Mouse (Mus musculus): Measurements from ENCODE around the gene Tenm4.

Tenm4 gene

GRCm38 (mm10) chr7:96536313-96536880, 365.4 kb downstream of the Tenm4 start:
- peak; percentile 43 for DNase-seq

DNA sequence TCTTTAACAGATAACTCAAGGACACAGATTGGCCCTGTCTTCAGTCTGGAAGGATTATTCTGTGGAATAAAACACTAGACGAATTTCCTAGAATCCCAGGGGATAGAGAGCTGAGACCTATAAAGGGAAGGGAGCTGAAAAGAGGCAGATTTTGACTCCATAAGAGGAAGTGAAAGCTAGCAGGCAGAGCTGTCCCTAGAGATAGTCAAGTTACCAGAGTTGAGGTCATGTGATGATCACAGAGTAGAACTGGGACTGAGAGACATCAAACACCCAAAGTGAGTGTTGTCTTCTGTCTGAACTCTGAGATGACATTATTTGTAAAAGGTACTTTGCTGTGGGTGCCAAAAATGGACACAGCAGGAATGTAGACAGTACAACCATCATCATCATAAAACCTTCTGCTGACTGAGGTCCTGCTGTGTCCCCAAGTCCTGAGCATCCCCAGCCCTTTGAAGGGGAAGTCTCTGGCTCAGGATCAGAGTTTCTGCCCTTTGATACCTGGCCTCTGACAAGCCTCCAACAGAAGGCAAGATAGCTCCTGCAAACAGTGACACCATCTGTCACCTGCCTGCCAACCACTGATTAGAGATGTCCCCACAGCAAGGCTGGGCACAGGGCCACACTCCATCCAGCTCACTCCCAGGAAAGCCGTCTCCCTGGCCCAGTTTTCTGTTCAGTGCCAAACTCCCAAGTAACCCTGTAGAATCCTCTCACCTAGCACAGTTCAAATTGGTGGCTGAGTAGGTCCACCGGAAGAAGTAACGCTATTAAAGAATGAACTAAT, 368.4 kb downstream of the Tenm4 start:
- no peak for DNase-seq

DNA sequence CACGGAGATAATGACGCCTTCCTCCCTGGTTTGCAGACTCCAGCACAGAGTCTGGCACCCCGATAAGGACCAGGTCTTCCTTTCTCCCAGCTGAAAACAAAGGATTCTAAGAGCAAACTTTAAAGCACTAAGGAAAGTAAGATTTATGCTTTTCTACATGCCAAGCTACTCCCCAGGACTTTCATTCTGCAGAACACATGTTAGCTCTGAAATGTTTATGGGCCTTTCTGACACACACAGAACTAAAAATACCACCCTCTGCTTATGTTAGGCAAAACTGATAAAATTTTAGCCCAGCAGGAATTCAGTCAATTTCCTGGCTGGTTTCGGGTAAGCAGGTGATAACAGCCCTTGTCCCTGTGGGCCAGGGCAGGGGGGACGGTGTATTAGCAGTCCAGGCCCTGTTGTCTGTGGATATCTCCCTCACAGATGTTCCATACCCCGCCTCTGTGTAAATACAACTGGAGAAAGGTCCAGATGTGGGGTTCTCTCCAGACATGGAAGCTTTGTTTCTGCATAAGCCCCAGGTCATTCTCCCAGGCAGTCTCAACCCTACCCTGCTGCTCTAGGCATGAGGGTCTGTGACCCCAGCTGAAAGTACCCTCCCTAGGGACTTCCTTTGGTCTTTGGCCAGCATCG, 369.5 kb downstream of the Tenm4 start:
- DNase-seq: no peak

DNA sequence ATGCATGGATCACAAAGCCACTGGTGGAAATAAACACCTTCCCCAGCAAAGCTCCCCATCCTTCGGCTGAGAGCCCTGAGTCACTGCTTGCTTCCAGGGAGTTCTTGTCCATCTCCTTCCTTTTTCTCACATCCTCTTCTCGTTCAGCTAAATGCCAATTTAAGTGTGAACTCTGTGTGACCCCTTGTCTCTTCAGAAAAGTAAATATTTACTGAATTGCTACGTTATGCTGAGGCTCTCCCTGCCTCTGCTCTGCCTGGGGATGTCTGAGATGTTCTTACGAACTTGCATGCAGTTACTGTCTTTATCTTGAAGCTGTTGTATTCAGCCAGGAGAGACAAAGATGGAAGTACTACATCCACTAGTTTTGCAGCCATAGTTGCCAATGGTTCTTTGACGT, 374.9 kb downstream of the Tenm4 start:
- DNase-seq: no peak

GRCm38 (mm10) chr7:96551809-96552208, 380.8 kb downstream of the Tenm4 start:
- no peak for DNase-seq

- no peak for DNase-seq
Measured at GRCm38 (mm10) chr7:96552292-96552860, 381.3 kb downstream of the Tenm4 start.

DNA sequence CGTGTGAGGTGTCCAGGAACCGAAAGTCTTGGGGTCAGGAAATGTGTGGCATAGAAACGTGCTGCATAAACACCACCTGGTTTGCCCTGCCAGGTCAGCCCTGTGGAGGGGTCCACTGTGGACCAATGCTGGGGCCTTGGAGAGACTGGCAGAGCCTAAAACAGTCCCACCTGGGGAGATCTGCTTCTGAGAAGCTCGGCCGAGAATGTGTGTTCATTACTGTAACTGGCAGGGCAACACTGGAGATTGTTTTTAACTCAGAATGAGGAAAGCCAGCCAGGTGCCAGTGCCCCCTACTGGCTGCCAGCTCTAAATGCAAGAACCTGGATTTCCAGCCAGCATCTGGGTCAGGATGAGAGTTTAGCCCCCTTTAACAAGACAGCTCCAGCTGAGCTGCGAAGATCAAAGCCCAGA, 383.2 kb downstream of the Tenm4 start:
- DNase-seq: peak; percentile 80

- DNase-seq: no peak
Measured at GRCm38 (mm10) chr7:96555294-96555693, 384.2 kb downstream of the Tenm4 start.

DNA sequence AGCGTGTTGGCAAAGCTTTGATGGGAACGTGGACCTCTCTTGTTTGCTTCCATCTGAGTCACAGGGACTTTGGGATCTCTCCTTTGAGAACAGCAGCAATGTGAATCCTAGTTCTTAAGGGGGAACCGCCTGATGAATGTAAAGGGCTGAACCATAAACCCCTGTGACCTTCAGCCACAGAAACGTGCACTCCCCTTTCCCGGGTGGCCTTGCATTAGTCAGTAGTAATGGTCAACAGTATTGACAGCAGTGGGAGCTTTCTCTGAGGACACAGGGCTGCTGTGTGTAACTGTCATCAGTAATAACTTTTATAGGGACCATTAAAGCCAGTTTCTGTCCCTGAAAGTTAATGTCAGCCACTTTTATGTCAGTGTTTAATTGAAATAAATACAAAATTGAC, 385.7 kb downstream of the Tenm4 start:
- no peak for DNase-seq

GRCm38 (mm10) chr7:96562890-96563289, 391.8 kb downstream of the Tenm4 start:
- no peak for DNase-seq

DNA sequence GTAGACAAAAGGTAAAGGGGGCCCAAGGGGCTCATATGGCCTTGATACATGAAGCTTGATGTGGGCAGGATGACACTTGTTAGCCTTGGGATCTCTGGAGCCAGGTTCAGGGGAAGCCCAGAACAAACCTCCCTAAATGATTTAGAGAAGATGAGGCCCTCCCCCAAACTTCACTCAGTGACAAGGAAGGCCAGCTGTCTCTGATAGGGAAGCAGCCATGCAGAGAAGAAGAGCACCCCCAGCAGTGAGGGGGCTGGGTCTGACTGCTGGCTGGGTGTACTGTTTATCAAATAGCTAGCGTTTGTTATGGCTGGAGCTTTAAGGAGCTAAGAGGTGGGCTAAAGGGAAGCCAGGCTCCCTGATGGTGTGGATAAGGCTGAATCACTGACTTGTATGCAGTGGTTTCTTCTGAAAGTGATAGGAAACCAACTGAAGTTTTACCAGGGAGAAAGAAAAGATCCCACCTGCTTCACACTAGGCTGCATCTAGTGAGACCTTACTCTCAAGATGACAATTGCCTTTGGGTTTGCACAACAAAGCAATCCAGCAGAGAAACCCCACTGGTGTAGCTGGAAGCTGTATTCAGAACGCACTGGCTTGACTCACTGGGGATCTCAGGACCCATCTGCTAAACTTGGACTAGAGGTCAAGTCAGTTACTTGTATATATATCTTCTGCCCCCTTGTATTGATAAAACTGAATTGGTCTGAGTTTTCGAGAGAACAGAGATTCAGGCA, 392.5 kb downstream of the Tenm4 start:
- peak; percentile 24 for DNase-seq

- DNase-seq: no peak
Measured at GRCm38 (mm10) chr7:96565806-96566205, 394.8 kb downstream of the Tenm4 start.

GRCm38 (mm10) chr7:96566260-96566659, 395.2 kb downstream of the Tenm4 start:
- DNase-seq: no peak

DNA sequence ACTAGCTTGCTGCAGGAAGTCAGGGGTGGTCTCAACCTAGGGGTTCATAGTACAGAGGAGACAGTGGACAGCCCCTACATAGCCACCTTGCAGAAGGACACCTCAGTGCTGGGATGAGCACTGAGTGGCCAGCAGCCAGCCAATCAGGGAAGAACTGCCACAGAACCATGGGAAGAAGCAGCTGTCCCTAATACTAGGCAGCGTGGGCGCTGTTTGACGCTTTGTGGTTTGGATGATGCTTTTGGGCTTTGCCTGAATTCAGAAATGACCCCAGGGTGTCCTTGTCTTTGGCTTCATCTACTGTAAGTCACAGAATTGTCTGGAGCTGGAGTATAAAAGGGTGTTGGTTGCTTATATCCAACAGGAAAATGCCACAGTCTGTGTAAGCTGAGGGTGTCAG, 397.0 kb downstream of the Tenm4 start:
- no peak for DNase-seq

DNA sequence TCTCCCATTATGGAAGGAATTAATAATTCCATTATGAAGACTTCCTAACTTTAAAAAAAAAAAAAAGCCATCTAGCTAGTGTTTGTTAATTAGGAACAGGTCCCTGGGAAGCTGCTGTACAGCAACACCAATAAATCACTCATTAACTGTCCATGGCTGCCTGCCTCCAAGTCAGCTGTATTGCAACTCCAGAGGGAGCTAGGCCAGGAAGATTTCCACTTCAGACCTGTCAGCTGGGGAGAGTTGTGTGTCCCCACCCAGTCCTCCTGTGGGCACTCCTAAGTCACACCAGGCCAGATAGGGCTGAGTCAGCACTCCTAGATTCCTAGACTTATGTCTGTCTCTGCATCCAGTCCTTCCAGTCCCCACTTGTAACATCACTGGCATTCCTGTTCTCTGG, 399.9 kb downstream of the Tenm4 start:
- no peak for DNase-seq

DNA sequence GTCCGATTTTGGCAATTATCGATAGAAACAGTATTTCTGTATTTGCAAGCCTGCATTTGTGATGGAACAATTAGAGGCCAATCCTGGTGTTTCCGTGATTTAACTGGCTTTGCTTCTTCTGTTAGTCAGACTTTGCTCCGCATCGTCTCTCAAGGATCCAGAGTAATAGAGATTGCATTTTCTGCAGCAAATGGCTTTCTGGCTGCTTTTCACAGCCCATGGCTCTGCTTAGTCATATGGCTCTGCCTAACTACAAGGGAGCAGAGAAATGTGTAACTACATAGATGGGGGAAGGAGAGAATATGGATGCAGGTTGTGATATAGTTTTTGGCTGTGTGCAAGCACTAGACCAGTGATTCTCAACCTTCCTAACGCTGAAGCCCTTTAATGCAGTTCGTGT, 401.9 kb downstream of the Tenm4 start:
- no peak for DNase-seq

DNA sequence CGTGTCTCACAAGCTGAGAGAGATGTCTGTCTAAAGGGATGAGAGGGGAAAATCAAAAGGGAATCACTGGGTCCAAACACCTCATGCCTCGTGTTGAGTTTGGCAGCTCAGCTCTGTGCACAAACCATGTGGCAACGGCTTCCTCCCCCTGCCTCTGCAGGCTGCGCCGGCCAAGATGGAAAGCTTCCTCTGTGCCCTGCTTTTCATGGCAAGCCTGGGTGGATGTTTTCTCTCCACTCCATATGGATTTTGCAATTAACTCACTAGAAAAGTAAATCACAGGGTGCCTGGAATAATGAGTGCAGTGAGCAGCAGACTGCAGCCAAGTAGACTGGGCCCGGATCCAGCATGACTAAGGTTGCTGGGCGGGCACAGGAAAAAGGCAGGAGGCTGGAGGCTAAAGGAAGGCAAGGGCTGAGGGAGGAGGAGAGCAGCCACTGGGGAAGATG, 404.2 kb downstream of the Tenm4 start:
- peak; percentile 41 for DNase-seq

GRCm38 (mm10) chr7:96582752-96583151, 411.7 kb downstream of the Tenm4 start:
- DNase-seq: no peak

DNA sequence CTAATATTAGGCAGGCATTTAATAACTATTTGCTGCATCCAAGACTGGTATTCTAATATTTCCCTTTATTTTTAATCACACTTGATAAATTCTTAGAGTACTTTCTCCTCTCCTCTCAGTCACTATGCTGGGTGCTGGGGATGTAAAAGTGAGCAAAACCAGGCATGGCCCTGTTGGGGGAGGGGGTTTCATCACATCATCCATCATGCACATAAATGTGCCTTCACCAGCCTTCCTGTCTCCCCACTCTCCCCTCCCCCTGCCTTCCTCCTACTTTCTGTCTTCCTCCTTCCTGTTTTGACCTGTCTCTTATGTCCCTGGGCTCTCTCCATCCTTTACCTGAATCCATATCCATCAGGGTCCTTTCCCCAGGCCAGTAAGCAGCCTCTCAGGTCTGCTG, 416.4 kb downstream of the Tenm4 start:
- no peak for DNase-seq

DNA sequence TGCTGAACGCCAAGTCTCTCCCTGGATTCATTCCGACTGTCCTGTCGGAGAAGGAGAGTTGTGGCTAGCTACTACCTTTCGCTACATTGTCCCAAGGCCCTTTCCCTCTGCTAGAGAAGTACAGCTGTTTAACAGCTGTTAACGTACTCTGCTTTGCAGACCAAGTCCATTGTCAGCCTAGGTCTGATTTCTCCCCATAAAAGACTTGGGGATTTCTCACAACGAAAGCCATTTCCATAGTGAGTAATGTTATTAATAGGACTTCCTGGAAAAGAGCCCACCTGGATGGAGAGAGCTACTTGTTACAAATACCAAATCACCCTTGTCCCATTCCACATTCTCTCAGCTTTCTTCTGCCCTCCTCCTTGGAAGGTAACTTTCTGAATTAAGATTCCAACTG, 417.5 kb downstream of the Tenm4 start:
- DNase-seq: no peak

DNA sequence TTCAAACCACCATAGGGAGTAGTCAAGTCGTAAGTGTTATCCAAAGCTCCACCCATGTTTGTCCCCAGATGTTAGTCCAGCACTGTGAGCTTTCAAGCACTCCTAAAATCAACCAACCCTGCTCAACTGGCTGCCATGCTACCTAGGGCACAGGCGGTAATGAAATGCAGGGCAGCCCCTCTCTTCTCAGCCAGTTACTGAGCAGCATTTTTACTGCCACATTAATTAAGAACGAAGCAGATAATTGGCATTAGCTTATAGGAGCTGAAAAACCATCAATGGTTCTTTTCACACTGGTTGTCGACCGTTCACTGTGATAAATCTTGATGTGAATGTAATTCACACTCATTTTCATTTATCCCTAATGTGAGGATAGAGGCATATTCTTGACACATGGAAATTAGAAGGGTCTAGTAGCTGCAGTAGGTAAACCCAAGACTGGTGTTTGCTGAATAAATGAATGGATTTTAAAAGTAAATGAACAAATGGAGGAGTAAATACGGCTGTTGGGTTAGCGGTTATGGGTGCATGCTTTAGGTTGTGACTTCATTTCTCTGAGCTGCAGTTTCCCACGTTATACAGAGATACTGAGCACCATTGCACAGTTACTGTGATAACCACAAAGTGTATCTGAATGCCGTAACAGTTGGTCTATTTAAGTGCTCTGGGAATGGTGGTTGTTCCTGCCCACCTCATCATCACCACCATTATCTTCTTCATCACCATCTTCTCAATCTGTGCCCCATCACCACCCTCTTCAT, 424.7 kb downstream of the Tenm4 start:
- peak; percentile 43 for DNase-seq

All from retina, postnatal 1 day (tissue).